Mouse (Mus musculus) CH12.LX (cell line): Measurements from ENCODE around the gene Csrp1.

Experiments used
- E2F4 ChIP-seq: IDR thresholded peaks from 2 replicates; pipeline ENCODE4 v1.6.1; 2011; ENCODE audit warnings: low read depth, low read length, improper control_type of control experiment; ENCODE audit not compliant: insufficient replicate concordance
- JUND ChIP-seq: conservative IDR thresholded peaks from 2 replicates; pipeline ENCODE4 v1.6.1; 2011; ENCODE audit warnings: low read depth, low read length, improper control_type of control experiment
- POLR2A ChIP-seq: IDR thresholded peaks from 2 replicates; pipeline ENCODE4 v1.6.1; 2011; ENCODE audit warnings: low read depth, mild to moderate bottlenecking, improper control_type of control experiment, low read length
- ZKSCAN1 ChIP-seq: IDR thresholded peaks from 2 replicates; pipeline ENCODE4 v1.6.1; 2012; ENCODE audit warnings: low read depth, inconsistent platforms, low read length, improper control_type of control experiment, borderline replicate concordance

GRCm38 (mm10) chr1:135725936-135726335 is 6.1 kb downstream of the Csrp1 start:
- no peak for TF ChIP-seq POLR2A
- TF ChIP-seq ZKSCAN1 = no peak
- no peak for TF ChIP-seq E2F4
- TF ChIP-seq JUND = no peak
